Mouse (Mus musculus) hindbrain, embryonic 10.5 days (tissue): Measurements from ENCODE around the gene Dmrt3. TPM values are rescaled to one million over a fixed set of nuclear protein-coding genes. Genes with fewer than 3 reads are reported as not detected.

ENCODE experiments used
- DNase-seq: peaks from one replicate; pipeline ENCODE4 v3.0.0-alpha.2; 2017; ENCODE audit warnings: low spot score
- H3K27ac ChIP-seq: fragments of 300-500 bp; sonication (generic); 2 replicates; pipeline ENCODE4 v1.5.1; 2016; ENCODE audit warnings: mild to moderate bottlenecking, moderate library complexity
- H3K27me3 ChIP-seq: fragments of 300-500 bp; sonication (generic); 2 replicates; pipeline ENCODE4 v1.6.1; 2016; ENCODE audit warnings: mild to moderate bottlenecking; ENCODE audit not compliant: poor library complexity, insufficient read depth, severe bottlenecking
- H3K36me3 ChIP-seq: fragments of 300-500 bp; sonication (generic); 2 replicates; pipeline ENCODE4 v1.6.1; 2016; ENCODE audit warnings: mild to moderate bottlenecking, moderate library complexity
- H3K4me1 ChIP-seq: fragments of 300-500 bp; sonication (generic); replicated peaks from 2 replicates; pipeline ENCODE4 v1.6.1; 2016; ENCODE audit warnings: mild to moderate bottlenecking
- H3K4me3 ChIP-seq: fragments of 300-500 bp; sonication (generic); 2 replicates; pipeline ENCODE4 v1.5.1; 2016; ENCODE audit warnings: mild to moderate bottlenecking, moderate library complexity
- H3K9me3 ChIP-seq: fragments of 300-500 bp; sonication (generic); 2 replicates; pipeline ENCODE4 v1.6.1; 2016; ENCODE audit warnings: mild to moderate bottlenecking, moderate library complexity
- WGBS: fragments of 180-500 bp; shearing (Covaris S2); methylation state at CpG from one replicate; pipeline ENCODE4 v1.1.7; 2016; 5-methylcytosine and 5-hydroxymethylcytosine counted together
- polyA plus RNA-seq: library from polyadenylated mRNA; unstranded; fragments of >200 nt; fragmentation: Nextera tagmentation; extraction: Ambion mirVana; gene quantifications from 2 replicates; pipeline ENCODE4 v1.2.1, GENCODE M21; 2016

Gene Dmrt3
- polyA plus RNA-seq, 1 experiment from 2014 or later, result 1.3 TPM

DNA sequence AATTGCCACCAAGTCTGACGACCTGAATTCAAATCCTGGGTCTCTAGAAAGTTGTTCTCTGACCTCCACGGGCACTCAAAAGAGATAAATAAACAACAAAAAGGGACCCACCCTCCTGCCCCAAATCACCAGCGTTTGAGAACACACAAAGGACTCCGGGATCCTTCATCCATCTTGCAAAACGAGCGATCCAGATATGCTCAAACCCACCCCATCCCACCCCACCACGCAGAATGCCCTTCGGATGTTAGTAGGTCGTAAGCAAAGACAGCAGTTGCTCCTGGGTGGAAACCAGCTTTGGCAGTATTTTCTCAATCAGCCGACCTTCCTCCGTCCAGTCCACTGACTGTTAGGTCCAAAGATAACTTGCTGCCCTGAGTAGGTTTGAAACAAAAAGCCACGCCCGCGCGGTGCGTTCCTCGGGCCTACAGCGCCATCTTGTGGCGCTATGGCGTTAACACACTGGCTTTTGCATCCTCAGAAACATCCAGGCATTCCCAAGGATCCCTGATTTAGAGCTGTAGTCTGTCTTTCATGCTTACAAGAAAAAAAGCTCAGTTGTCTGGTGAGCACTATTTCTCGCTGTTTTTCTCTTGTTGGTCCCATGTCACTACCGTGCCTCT lies 25.6 kb downstream of the Dmrt3 start:
- peaks cover 2% of the 10 kb centered on the region; the same call in 1 of the 2 replicates for H3K4me1 ChIP-seq
- peak; percentile 85 for DNase-seq
- peaks cover 8% of the 10 kb centered on the region; the same call in 1 of the 2 replicates for H3K27me3 ChIP-seq
- peak overlapping the region; percentile 44 for H3K4me3 ChIP-seq
- peak overlapping the region; percentile 85 for H3K27ac ChIP-seq
- 15% methylated on average over 22 of the region's 22 CpGs for WGBS
- no peaks in the 10 kb centered on the region for H3K9me3 ChIP-seq
- H3K36me3 ChIP-seq, result no peaks in the 10 kb centered on the region

DNA sequence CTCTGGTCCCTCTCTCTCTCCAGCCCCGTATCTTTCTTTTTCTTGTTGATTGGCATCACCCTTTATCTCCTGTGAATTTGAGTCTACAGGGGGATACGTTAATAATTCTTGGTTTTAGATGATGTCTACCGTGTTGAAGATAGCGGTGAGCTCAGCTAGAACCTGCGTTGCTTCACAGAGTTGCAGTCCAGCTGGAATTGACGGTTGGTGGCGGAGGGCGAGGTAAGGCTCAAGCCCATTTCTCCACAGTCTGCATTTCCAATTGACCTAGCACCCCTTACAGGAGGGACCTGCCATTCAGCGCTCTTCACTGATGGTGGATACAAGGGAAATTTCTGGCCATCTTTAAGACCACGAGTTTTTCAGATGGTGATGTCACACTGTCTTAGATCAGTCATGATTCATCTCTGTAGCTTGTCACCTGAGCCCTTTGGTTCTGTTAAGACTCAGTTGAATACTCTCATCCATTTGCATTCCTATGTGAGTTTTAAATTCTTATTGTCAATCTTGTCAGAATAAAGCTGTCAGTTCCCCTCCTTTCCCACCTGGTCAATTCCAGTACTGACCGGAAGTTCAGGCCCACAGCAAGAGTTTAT lies 28.8 kb downstream of the Dmrt3 start:
- Histone ChIP-seq H3K27me3 (peaks cover 4% of the 10 kb centered on the region; the same call in 1 of the 2 replicates), H3K9me3 (no peaks in the 10 kb centered on the region), H3K4me1 (peaks cover 6% of the 10 kb centered on the region; the same call in 1 of the 2 replicates), H3K36me3 (no peaks in the 10 kb centered on the region), H3K27ac (no peak overlapping the region), H3K4me3 (no peak overlapping the region)
- DNase-seq, result no peak
- WGBS, result 78% methylated on average over 11 of the region's 11 CpGs

DNA sequence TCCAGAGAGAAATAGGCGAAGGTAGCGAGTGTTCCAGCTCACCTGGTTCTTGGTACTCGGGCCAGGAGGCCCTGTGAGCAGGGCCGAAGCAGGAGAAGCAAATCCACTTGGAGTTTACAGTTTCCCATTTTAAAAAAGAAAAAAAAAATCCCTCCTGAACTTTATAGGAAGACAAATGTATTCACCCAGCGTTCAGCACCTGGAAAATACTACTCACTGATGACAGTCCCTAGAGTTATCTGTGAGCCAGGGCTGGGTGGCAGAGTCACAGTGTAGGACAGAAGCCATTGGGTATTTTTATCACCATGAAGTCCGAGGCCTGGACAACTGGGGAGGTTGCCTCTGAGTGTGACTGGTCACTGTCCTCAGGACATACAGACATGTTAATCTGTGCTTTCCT lies 31.7 kb downstream of the Dmrt3 start:
- no peak for DNase-seq
- 89% methylated on average over 6 of the region's 6 CpGs for WGBS
- H3K4me1 ChIP-seq, result peaks cover 6% of the 10 kb centered on the region; the same call in 1 of the 2 replicates
- no peaks in the 10 kb centered on the region for H3K36me3 ChIP-seq
- H3K9me3 ChIP-seq, result no peaks in the 10 kb centered on the region
- H3K4me3 ChIP-seq, result no peak overlapping the region
- no peak overlapping the region for H3K27ac ChIP-seq
- peaks cover 4% of the 10 kb centered on the region; the same call in 1 of the 2 replicates for H3K27me3 ChIP-seq

DNA sequence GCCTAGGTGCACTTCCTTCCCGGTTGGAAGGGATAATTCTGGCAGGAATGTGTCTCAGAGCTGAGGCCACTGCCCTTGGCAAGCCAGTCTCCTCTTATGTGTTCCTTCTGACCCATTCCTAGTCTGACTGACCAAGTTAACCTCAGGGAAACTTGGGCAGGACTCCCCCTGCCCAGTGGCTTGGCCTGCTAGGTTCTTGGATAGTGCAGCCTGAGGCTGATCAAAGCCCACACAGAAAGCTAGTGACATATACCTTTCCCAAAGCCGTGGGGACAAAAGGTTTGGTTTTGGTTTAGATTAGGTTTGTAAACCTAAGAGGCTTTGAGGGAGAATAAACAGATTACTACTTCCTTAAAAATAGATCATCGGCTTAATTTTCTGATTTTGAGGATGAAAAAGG lies 37.0 kb downstream of the Dmrt3 start:
- H3K27me3 ChIP-seq, result no peaks in the 10 kb centered on the region
- no peak overlapping the region for H3K27ac ChIP-seq
- H3K4me3 ChIP-seq, result no peak overlapping the region
- no peaks in the 10 kb centered on the region for H3K36me3 ChIP-seq
- 68% methylated on average over 3 of the region's 3 CpGs for WGBS
- no peaks in the 10 kb centered on the region for H3K9me3 ChIP-seq
- no peaks in the 10 kb centered on the region for H3K4me1 ChIP-seq
- no peak for DNase-seq

DNA sequence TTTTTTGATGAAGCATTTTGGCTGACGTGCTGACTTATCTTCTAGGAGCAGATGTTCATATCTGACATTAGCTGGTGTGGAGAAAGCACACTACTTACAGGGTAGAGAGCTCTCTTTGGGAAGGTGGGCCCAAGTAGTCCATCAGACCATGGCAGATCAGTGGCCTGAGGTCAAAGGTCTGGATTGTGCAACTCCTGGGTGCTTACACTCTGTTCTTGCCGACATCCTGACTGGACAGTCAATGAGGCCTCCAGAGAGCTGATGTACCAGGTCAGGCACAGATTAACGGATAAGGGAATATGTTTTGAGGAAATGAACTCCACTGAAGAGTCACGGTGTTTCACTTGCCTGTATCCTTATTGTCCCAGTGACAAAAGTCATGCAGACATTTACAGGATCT lies 38.6 kb downstream of the Dmrt3 start:
- Histone ChIP-seq H3K4me1 (no peaks in the 10 kb centered on the region), H3K27ac (no peak overlapping the region), H3K4me3 (no peak overlapping the region), H3K9me3 (no peaks in the 10 kb centered on the region), H3K36me3 (no peaks in the 10 kb centered on the region), H3K27me3 (no peaks in the 10 kb centered on the region)
- DNase-seq, result no peak
- WGBS, result 69% methylated on average over 4 of the region's 4 CpGs

DNA sequence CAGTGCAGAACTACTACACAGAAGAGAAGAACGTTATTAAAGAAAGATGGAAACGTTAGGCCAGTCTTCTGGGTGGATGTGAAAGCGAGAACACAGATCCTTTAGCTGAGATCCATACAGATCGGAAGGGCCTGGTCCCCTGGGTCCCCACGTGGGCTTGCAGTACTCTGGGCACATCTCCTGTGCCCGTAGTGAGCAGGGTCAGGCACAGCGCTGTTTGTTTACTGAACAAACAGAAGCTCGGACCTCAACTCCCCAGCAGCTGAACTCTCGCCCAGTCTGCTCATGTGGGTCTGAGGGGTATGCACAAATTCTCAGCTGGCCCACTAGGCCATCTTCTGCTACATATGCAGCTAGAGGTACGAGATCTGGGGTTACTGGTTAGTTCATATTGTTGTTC lies 40.4 kb downstream of the Dmrt3 start:
- Histone ChIP-seq H3K4me3 (no peak overlapping the region), H3K27ac (no peak overlapping the region), H3K9me3 (no peaks in the 10 kb centered on the region), H3K4me1 (peaks cover 11% of the 10 kb centered on the region), H3K36me3 (no peaks in the 10 kb centered on the region), H3K27me3 (no peaks in the 10 kb centered on the region)
- DNase-seq, result no peak
- WGBS, result 71% methylated on average over 10 of the region's 10 CpGs

DNA sequence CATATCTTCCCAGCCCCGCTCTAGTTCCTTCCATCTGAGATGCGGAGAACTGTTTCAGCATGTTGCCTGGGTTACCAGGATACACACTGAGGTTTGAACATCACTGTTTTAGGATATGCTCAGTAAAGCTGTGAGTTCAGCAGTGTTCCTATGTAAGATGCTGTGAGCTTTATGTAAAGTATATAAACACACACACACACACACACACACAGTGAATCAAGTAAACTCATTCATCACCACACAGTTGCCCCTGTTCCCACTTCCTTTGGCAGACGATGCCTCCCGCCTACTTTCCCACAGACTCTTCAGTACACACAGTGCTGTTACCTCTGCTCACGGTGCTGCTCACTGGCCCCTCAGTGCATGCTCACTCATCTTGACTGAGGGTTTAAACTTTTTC lies 42.5 kb downstream of the Dmrt3 start:
- DNase-seq, result no peak
- H3K27me3 ChIP-seq, result no peaks in the 10 kb centered on the region
- H3K4me1 ChIP-seq, result peaks cover 11% of the 10 kb centered on the region
- H3K27ac ChIP-seq, result no peak overlapping the region
- 75% methylated on average over 5 of the region's 5 CpGs for WGBS
- H3K9me3 ChIP-seq, result no peaks in the 10 kb centered on the region
- H3K36me3 ChIP-seq, result no peaks in the 10 kb centered on the region
- H3K4me3 ChIP-seq, result no peak overlapping the region

DNA sequence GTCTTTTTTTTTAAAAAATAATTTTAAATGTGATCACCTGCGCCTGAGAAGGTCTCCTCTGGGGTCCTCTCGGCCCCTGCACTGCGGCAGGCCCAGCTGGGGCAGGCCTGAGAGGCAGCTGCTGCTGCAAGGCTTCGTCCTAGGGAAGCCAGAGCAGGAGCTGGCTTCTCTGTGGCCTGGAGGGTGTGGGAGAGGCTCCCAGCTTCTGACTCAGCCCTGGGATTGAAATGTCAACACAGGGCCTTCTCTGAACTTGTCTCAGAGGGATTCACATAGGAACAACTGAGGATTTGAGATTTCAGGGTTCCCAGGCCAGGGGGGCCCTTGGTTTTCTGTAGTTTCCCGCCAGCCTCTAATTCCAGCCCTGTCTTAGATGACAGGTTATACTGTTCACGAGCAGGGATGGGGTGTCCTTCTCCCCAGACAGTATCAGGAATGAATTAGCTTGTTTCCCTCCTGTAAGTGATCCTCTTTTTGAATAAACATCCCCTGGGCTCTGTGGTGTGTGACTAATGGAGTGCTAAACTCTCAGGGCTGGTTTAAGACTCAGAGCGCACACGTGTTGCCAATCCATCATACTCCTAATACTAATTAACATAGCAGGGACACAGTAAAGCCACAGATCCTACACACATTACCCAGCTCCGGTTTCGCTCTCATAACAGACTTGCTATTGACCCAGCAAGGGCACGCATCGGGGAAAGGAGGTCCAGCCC lies 44.1 kb downstream of the Dmrt3 start:
- H3K4me3 ChIP-seq, result no peak overlapping the region
- H3K9me3 ChIP-seq, result no peaks in the 10 kb centered on the region
- H3K36me3 ChIP-seq, result no peaks in the 10 kb centered on the region
- WGBS, result 60% methylated on average over 12 of the region's 12 CpGs
- peaks cover 11% of the 10 kb centered on the region for H3K4me1 ChIP-seq
- DNase-seq, result no peak
- no peak overlapping the region for H3K27ac ChIP-seq
- no peaks in the 10 kb centered on the region for H3K27me3 ChIP-seq

DNA sequence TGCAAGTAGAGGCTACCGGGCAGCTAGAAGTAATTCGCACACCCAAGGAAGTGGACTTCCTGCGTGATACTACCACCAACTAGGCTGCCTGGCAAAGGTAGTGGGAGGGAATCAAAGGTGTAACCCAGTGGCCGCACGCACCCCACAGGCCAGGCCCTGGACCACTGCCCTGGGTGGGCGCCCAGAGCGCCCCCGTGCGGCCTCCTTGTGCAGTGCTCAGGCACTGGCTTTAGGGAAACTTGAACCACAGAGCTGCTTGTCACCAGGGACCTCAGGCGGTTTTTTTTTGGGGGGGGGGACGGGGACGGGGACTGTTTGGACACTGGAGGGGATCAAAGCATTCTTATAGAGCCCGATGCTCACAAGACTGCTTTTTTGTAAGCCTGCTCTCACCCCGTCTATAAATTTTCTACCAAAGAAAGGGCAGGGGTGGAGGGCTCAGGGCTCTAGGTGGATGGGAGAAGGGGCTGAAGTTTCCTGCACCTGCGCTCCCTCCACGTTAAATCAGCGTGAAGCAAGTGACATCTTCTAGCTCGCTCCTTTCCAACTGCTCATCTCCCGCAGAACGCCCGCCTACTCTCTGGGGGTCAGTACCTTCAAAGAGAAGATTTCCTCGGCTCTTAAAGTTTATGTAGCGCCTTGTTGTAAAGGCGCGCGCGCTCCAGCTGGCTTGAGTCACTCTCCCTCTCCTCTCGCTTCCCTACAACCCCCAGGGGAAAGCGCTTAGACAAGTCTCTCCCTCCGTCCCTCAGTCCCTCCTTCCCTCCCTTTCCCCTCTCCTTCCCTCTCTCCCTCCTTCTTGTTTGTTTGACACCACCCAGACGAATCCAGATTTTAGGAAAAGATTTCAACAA lies 55.6 kb downstream of the Dmrt3 start:
- no peaks in the 10 kb centered on the region for H3K36me3 ChIP-seq
- H3K9me3 ChIP-seq, result no peaks in the 10 kb centered on the region
- H3K4me3 ChIP-seq, result peak overlapping the region; percentile 28
- 2% methylated on average over 31 of the region's 31 CpGs for WGBS
- no peak overlapping the region for H3K27ac ChIP-seq
- peak; percentile 47 for DNase-seq
- peaks cover 15% of the 10 kb centered on the region for H3K4me1 ChIP-seq
- peaks cover 74% of the 10 kb centered on the region for H3K27me3 ChIP-seq

DNA sequence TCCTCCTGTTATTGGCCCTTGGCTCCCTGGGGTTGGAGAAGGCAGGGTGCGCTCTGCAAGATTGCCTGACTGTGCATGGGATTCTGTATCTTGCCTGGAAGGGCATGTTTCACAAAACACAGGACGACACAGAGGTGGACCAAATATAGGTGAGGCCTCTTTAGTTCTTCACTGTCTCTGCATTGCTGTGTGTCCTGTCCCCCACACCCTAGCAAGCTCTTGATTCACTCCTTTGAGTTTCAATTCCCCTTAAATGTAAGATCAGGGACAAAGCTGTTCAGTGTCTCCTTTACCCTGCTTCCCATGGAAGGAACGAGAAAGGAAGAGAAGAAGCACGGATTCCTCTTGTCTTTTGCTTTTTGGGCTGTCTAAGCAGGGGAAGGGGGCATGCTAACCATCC lies 57.7 kb downstream of the Dmrt3 start:
- Histone ChIP-seq H3K4me3 (no peak overlapping the region), H3K36me3 (no peaks in the 10 kb centered on the region), H3K27me3 (peaks cover 95% of the 10 kb centered on the region), H3K27ac (no peak overlapping the region), H3K9me3 (no peaks in the 10 kb centered on the region), H3K4me1 (peaks cover 28% of the 10 kb centered on the region)
- no peak for DNase-seq
- 7% methylated on average over 4 of the region's 4 CpGs for WGBS

DNA sequence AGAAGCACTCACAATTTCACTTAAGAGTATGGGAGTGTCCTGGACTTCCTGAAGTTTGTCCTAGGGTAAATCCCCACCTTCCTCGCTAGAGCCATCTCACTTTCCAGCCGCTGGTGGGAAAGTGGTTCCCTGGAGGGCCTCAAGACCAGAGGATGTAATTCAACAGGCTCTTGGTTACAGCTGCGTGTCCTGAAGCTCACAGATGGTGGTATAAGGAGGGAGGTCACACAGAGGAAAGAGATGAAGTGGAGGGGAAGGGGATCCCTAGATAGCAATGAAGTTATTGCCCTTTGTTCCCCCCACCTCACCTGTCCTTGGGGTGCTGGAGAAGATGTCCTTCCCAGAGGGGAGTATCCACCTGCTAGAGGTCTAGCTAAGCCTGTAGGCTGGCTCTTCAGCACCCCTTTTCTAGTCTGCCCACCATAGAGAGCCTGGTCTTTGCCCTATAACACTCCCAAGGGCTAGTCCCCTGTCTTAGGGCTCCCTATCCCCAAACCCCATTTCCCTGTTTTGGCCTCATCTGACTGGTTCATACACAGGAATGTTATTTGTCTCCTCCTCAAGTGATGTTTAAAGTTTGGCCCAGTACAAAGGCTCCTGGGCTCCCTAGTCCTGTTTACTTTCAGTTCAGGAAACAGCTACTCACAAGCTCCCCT lies 59.6 kb downstream of the Dmrt3 start:
- peaks cover 100% of the 10 kb centered on the region for H3K27me3 ChIP-seq
- peak; percentile 14 for DNase-seq
- WGBS, result 4% methylated on average over 3 of the region's 3 CpGs
- H3K4me3 ChIP-seq, result no peak overlapping the region
- H3K4me1 ChIP-seq, result peaks cover 41% of the 10 kb centered on the region
- H3K9me3 ChIP-seq, result no peaks in the 10 kb centered on the region
- no peaks in the 10 kb centered on the region for H3K36me3 ChIP-seq
- no peak overlapping the region for H3K27ac ChIP-seq

DNA sequence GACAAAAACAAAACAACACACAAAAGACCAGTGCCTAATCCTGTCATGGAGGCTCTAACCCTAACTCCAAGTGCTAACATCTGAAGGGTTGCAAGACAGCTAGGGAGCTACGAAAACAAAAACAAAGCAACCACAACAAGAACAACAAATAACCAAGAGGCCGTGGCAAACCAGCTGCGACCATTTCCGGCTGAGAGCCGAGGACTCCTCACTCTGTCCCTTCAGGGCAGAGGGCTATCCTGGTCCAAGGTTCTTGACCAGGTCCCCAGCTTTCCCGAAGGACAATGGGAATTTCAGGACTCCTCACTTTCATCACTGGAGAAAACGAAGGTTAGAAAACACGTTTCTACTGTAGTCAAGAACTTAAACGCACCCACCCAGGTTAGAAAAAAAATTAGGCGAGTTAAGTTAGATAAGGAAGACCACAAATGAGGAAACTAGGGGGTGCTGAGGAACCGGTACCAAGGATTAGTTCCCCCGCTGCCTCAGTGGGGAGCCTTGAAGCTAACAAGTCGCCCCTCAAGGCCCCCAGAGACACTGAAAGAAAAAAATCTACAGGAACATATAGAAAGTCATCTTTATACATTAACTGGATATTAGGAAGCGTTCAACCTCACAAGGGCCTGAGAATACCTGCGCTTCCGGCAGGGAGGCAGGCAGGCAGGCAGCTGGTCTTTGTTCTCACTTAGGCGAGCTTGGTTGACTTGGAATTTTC lies 60.6 kb downstream of the Dmrt3 start:
- Histone ChIP-seq H3K9me3 (no peaks in the 10 kb centered on the region), H3K27ac (no peak overlapping the region), H3K4me3 (no peak overlapping the region), H3K4me1 (peaks cover 37% of the 10 kb centered on the region), H3K36me3 (no peaks in the 10 kb centered on the region), H3K27me3 (peaks cover 100% of the 10 kb centered on the region)
- under 1% methylated on average over 17 of the region's 17 CpGs for WGBS
- DNase-seq, result peak; percentile 31
